Mouse (Mus musculus) liver, embryonic 15.5 days (tissue): Measurements from ENCODE around the gene Pclaf. TPM values are rescaled to one million over a fixed set of nuclear protein-coding genes. Genes with fewer than 3 reads are reported as not detected.

ENCODE experiments used
- ATAC-seq: fragments of 200-750 bp; cut with Nextera tagmentation; 2 replicates; pipeline ENCODE4 v1.8.0; 2017; ENCODE audit warnings: moderate number of reproducible peaks, mild to moderate bottlenecking, moderate library complexity; ENCODE audit not compliant: insufficient read depth
- H3K27ac ChIP-seq: fragments of 300-500 bp; sonication (generic); replicated peaks from 2 replicates; pipeline ENCODE4 v1.5.1; 2015; ENCODE audit warnings: mild to moderate bottlenecking, inconsistent platforms
- H3K27me3 ChIP-seq: fragments of 300-500 bp; sonication (generic); 2 replicates; pipeline ENCODE4 v1.6.1; 2015; ENCODE audit warnings: mild to moderate bottlenecking, inconsistent platforms
- H3K36me3 ChIP-seq: fragments of 300-500 bp; sonication (generic); replicated peaks from 2 replicates; pipeline ENCODE4 v1.6.1; 2015; ENCODE audit warnings: moderate library complexity, mild to moderate bottlenecking, inconsistent platforms
- H3K4me1 ChIP-seq: fragments of 300-500 bp; sonication (generic); replicated peaks from 2 replicates; pipeline ENCODE4 v1.6.1; 2015; ENCODE audit warnings: inconsistent platforms
- H3K4me2 ChIP-seq: fragments of 300-500 bp; sonication (generic); 2 replicates; pipeline ENCODE4 v1.6.1; 2015; ENCODE audit warnings: moderate library complexity, mild to moderate bottlenecking, inconsistent platforms
- H3K4me3 ChIP-seq: fragments of 300-500 bp; sonication (generic); replicated peaks from 2 replicates; pipeline ENCODE4 v1.5.1; 2015; ENCODE audit warnings: mild to moderate bottlenecking, inconsistent platforms
- H3K9ac ChIP-seq: fragments of 300-500 bp; sonication (generic); 2 replicates; pipeline ENCODE4 v1.6.1; 2015; ENCODE audit warnings: moderate library complexity, mild to moderate bottlenecking, inconsistent platforms
- H3K9me3 ChIP-seq: fragments of 300-500 bp; sonication (generic); replicated peaks from 2 replicates; pipeline ENCODE4 v1.6.1; 2016; ENCODE audit warnings: inconsistent platforms
- WGBS: fragments of 180-500 bp; shearing (Covaris S2); methylation state at CpG from one replicate; pipeline ENCODE4 v1.1.7; 2015; ENCODE audit warnings: mixed read lengths; ENCODE audit not compliant: insufficient replicate concordance; 5-methylcytosine and 5-hydroxymethylcytosine counted together
- polyA plus RNA-seq: library from polyadenylated mRNA; unstranded; fragments of >200 nt; fragmentation: Nextera tagmentation; extraction: Ambion mirVana; gene quantifications from 2 replicates; pipeline ENCODE4 v1.2.1, GENCODE M21; 2015

Pclaf gene
- 77.9 and 88.8 TPM in 2 replicates for polyA plus RNA-seq

- Histone ChIP-seq H3K27me3 (no peaks in the 10 kb centered on the region), H3K9ac (peak within 1 kb of the TSS; percentile 77), H3K4me3 (peak within 1 kb of the TSS; percentile 77), H3K4me1 (peaks cover 24% of the 10 kb centered on the region), H3K27ac (peak within 1 kb of the TSS; percentile 73), H3K4me2 (peak within 1 kb of the TSS; percentile 81), H3K9me3 (no peaks in the 10 kb centered on the region), H3K36me3 (peaks cover 28% of the 10 kb centered on the region)
- peak; percentile 90 for ATAC-seq
- under 1% methylated on average over 21 of the region's 21 CpGs for WGBS
These were observed at the start of gene Pclaf for GRCm38 (mm10) chr9:65890143-65890628. TSS of gene Pclaf (plus strand) at chr9:65890237.

GRCm38 (mm10) chr9:65844421-65845165 lies 45.4 kb upstream of the Pclaf start:
- H3K9ac ChIP-seq = no peak overlapping the region
- ATAC-seq = no peak
- H3K36me3 ChIP-seq = no peaks in the 10 kb centered on the region
- 64% methylated on average over 7 of the region's 7 CpGs for WGBS
- no peaks in the 10 kb centered on the region for H3K27me3 ChIP-seq
- no peak overlapping the region for H3K4me3 ChIP-seq
- no peak overlapping the region for H3K4me2 ChIP-seq
- H3K27ac ChIP-seq = peak overlapping the region; percentile 14; the same call in 1 of the 2 replicates
- H3K9me3 ChIP-seq = no peaks in the 10 kb centered on the region
- peaks cover 8% of the 10 kb centered on the region; the same call in 1 of the 2 replicates for H3K4me1 ChIP-seq

- Histone ChIP-seq H3K4me3 (no peak overlapping the region), H3K27ac (no peak overlapping the region), H3K9ac (no peak overlapping the region), H3K36me3 (peaks cover 9% of the 10 kb centered on the region), H3K4me2 (no peak overlapping the region), H3K27me3 (no peaks in the 10 kb centered on the region), H3K9me3 (no peaks in the 10 kb centered on the region), H3K4me1 (peaks cover 8% of the 10 kb centered on the region; the same call in 1 of the 2 replicates)
- ATAC-seq = no peak
These were observed 41.9 kb upstream of the Pclaf start for GRCm38 (mm10) chr9:65848154-65848553.

GRCm38 (mm10) chr9:65850203-65850602 lies 39.8 kb upstream of the Pclaf start:
- H3K4me1 ChIP-seq = peaks cover 5% of the 10 kb centered on the region; the same call in 1 of the 2 replicates
- no peak overlapping the region for H3K27ac ChIP-seq
- no peaks in the 10 kb centered on the region for H3K9me3 ChIP-seq
- no peak overlapping the region for H3K4me2 ChIP-seq
- no peak overlapping the region for H3K9ac ChIP-seq
- 24% methylated on average over 1 of the region's 1 CpGs for WGBS
- H3K27me3 ChIP-seq = no peaks in the 10 kb centered on the region
- H3K36me3 ChIP-seq = peaks cover 24% of the 10 kb centered on the region
- no peak overlapping the region for H3K4me3 ChIP-seq
- ATAC-seq = no peak

- WGBS = 34% methylated on average over 1 of the region's 1 CpGs
- no peak overlapping the region for H3K27ac ChIP-seq
- H3K4me2 ChIP-seq = no peak overlapping the region
- no peak overlapping the region for H3K4me3 ChIP-seq
- H3K9ac ChIP-seq = no peak overlapping the region
- ATAC-seq = no peak
- no peaks in the 10 kb centered on the region for H3K4me1 ChIP-seq
- H3K9me3 ChIP-seq = no peaks in the 10 kb centered on the region
- no peaks in the 10 kb centered on the region for H3K27me3 ChIP-seq
- peaks cover 49% of the 10 kb centered on the region for H3K36me3 ChIP-seq
These were observed 30.4 kb upstream of the Pclaf start for GRCm38 (mm10) chr9:65859656-65860055.

GRCm38 (mm10) chr9:65884564-65885315 lies 5.3 kb upstream of the Pclaf start:
- Histone ChIP-seq H3K4me3 (peak overlapping the region; percentile 80), H3K36me3 (peaks cover 7% of the 10 kb centered on the region), H3K27ac (peak overlapping the region; percentile 87), H3K9me3 (no peaks in the 10 kb centered on the region), H3K9ac (peak overlapping the region; percentile 78), H3K4me2 (peak overlapping the region; percentile 90), H3K4me1 (peaks cover 12% of the 10 kb centered on the region), H3K27me3 (no peaks in the 10 kb centered on the region)
- ATAC-seq = peak; percentile 96
- WGBS = under 1% methylated on average over 37 of the region's 37 CpGs

GRCm38 (mm10) chr9:65891126-65891525 lies 1.1 kb downstream of the Pclaf start:
- H3K9me3 ChIP-seq = no peaks in the 10 kb centered on the region
- H3K27ac ChIP-seq = no peak overlapping the region; the same call in 1 of the 2 replicates
- peak overlapping the region; percentile 77 for H3K4me3 ChIP-seq
- peaks cover 20% of the 10 kb centered on the region for H3K4me1 ChIP-seq
- 1% methylated on average over 5 of the region's 5 CpGs for WGBS
- no peaks in the 10 kb centered on the region for H3K27me3 ChIP-seq
- H3K9ac ChIP-seq = peak overlapping the region; percentile 77
- peak overlapping the region; percentile 81 for H3K4me2 ChIP-seq
- peaks cover 36% of the 10 kb centered on the region for H3K36me3 ChIP-seq
- no peak for ATAC-seq

GRCm38 (mm10) chr9:65896977-65897376 lies 6.9 kb downstream of the Pclaf start:
- no peak for ATAC-seq
- H3K27me3 ChIP-seq = no peaks in the 10 kb centered on the region
- H3K27ac ChIP-seq = no peak overlapping the region
- no peak overlapping the region for H3K4me3 ChIP-seq
- 84% methylated on average over 2 of the region's 2 CpGs for WGBS
- H3K36me3 ChIP-seq = peaks cover 81% of the 10 kb centered on the region
- H3K4me1 ChIP-seq = 0 out of 2 replicates have a peak, but pooled peaks cover 8% of the 10 kb centered on the region
- no peak overlapping the region for H3K4me2 ChIP-seq
- no peaks in the 10 kb centered on the region for H3K9me3 ChIP-seq
- no peak overlapping the region for H3K9ac ChIP-seq

GRCm38 (mm10) chr9:65902879-65903278 lies 12.8 kb downstream of the Pclaf start:
- Histone ChIP-seq H3K27me3 (no peaks in the 10 kb centered on the region), H3K9me3 (no peaks in the 10 kb centered on the region), H3K4me2 (no peak overlapping the region), H3K36me3 (peaks cover 67% of the 10 kb centered on the region), H3K9ac (no peak overlapping the region), H3K4me3 (no peak overlapping the region), H3K4me1 (0 out of 2 replicates have a peak, but pooled peaks cover 3% of the 10 kb centered on the region), H3K27ac (no peak overlapping the region)
- no peak for ATAC-seq
- 69% methylated on average over 3 of the region's 3 CpGs for WGBS

- ATAC-seq = no peak
- no peaks in the 10 kb centered on the region for H3K9me3 ChIP-seq
- no peak overlapping the region for H3K9ac ChIP-seq
- H3K36me3 ChIP-seq = peaks cover 63% of the 10 kb centered on the region
- H3K4me3 ChIP-seq = no peak overlapping the region
- H3K4me2 ChIP-seq = no peak overlapping the region
- H3K27me3 ChIP-seq = no peaks in the 10 kb centered on the region
- H3K27ac ChIP-seq = no peak overlapping the region
- peaks cover 6% of the 10 kb centered on the region; the same call in 1 of the 2 replicates for H3K4me1 ChIP-seq
These were observed 13.4 kb downstream of the Pclaf start for GRCm38 (mm10) chr9:65903419-65903818.
